Mouse (Mus musculus) E14TG2a.4 (cell line): ENCODE measurements around the gene Plxna2.

ENCODE experiments used
- H3K27me3 ChIP-seq: 2 replicates; pipeline ENCODE4 v1.6.1; 2014; ENCODE audit warnings: low read length, control low read depth; ENCODE audit not compliant: insufficient read depth
- H3K36me3 ChIP-seq: 2 replicates; pipeline ENCODE4 v1.6.1; 2014; ENCODE audit warnings: low read length, control low read depth; ENCODE audit not compliant: insufficient read depth
- H3K4me1 ChIP-seq: replicated peaks from 2 replicates; pipeline ENCODE4 v1.6.1; 2014; ENCODE audit warnings: low read depth, low read length, control low read depth
- H3K4me3 ChIP-seq: replicated peaks from 2 replicates; pipeline ENCODE4 v1.5.1; 2014; ENCODE audit warnings: mild to moderate bottlenecking, low read length
- H3K9me3 ChIP-seq: 2 replicates; pipeline ENCODE4 v1.6.1; 2014; ENCODE audit warnings: low read length, control low read depth
- CTCF ChIP-seq: conservative IDR thresholded peaks from 2 replicates; pipeline ENCODE4 v1.5.1; 2014; ENCODE audit warnings: low read length
- NANOG ChIP-seq: IDR thresholded peaks from 2 replicates; pipeline ENCODE4 v1.6.1; 2014; ENCODE audit warnings: borderline replicate concordance, low read length, mixed read lengths
- POU5F1 ChIP-seq: IDR thresholded peaks from 2 replicates; pipeline ENCODE4 v1.6.1; 2014; ENCODE audit warnings: low read length, borderline replicate concordance

Gene Plxna2

DNA sequence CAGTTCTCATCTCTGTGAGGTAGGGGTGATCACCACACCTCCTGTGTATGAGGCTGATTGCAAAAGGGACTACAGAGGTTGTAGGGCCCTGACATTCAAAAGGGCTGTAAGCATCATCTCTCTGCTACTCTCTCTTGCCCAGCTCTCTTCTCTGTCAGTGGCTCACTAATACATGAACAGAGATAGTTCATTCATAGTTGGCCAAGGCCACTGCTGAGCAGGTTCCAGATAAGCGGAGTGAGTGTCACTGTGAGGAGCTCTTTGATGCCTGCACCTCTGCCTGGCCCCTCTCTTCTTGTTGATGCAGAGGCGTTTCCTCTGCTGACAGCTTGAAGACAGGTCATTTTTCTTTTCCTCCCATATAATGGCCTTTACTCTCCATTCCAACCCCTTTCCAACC lies 62.1 kb downstream of the Plxna2 start:
- H3K9me3 ChIP-seq: no peaks in the 10 kb centered on the region
- H3K36me3 ChIP-seq: no peaks in the 10 kb centered on the region
- no peaks in the 10 kb centered on the region for H3K4me1 ChIP-seq
- no peak for TF ChIP-seq NANOG
- TF ChIP-seq POU5F1: no peak
- no peak for TF ChIP-seq CTCF
- H3K27me3 ChIP-seq: no peaks in the 10 kb centered on the region
- H3K4me3 ChIP-seq: no peak overlapping the region

GRCm38 (mm10) chr1:194682021-194682420 lies 64.0 kb downstream of the Plxna2 start:
- TF ChIP-seq CTCF (no peak), POU5F1 (no peak), NANOG (no peak)
- Histone ChIP-seq H3K36me3 (no peaks in the 10 kb centered on the region), H3K4me1 (no peaks in the 10 kb centered on the region), H3K4me3 (no peak overlapping the region), H3K27me3 (no peaks in the 10 kb centered on the region), H3K9me3 (no peaks in the 10 kb centered on the region)

GRCm38 (mm10) chr1:194683132-194683531 lies 65.1 kb downstream of the Plxna2 start:
- Histone ChIP-seq H3K4me1 (no peaks in the 10 kb centered on the region), H3K36me3 (no peaks in the 10 kb centered on the region), H3K27me3 (no peaks in the 10 kb centered on the region), H3K4me3 (no peak overlapping the region), H3K9me3 (no peaks in the 10 kb centered on the region)
- TF ChIP-seq CTCF (no peak), POU5F1 (no peak), NANOG (no peak)

DNA sequence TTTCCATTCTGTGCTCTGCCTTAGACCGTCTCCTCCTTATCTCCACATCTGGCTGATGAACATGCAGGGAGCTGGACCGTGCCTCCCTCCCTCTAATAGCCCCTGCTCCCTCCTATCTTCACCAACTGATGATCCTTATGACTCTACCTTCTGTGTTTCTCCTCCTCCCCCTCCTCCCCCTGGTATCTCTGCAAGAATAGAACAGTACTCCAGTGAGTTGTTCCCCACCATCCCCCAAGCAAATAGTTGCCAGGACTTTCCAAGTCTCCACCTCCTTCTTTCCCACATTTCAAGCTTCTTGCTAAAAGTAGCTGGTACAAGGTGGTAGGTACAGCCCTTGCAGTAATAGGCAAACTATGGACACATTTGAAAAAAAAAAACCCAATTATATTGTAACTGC lies 67.9 kb downstream of the Plxna2 start:
- TF ChIP-seq CTCF: no peak
- TF ChIP-seq NANOG: no peak
- no peak for TF ChIP-seq POU5F1
- Histone ChIP-seq H3K4me3 (no peak overlapping the region), H3K4me1 (no peaks in the 10 kb centered on the region), H3K9me3 (no peaks in the 10 kb centered on the region), H3K36me3 (no peaks in the 10 kb centered on the region), H3K27me3 (no peaks in the 10 kb centered on the region)

GRCm38 (mm10) chr1:194687746-194688145 lies 69.7 kb downstream of the Plxna2 start:
- Histone ChIP-seq H3K4me1 (no peaks in the 10 kb centered on the region), H3K4me3 (no peak overlapping the region), H3K36me3 (no peaks in the 10 kb centered on the region), H3K27me3 (no peaks in the 10 kb centered on the region), H3K9me3 (no peaks in the 10 kb centered on the region)
- no peak for TF ChIP-seq POU5F1
- TF ChIP-seq NANOG: no peak
- no peak for TF ChIP-seq CTCF

DNA sequence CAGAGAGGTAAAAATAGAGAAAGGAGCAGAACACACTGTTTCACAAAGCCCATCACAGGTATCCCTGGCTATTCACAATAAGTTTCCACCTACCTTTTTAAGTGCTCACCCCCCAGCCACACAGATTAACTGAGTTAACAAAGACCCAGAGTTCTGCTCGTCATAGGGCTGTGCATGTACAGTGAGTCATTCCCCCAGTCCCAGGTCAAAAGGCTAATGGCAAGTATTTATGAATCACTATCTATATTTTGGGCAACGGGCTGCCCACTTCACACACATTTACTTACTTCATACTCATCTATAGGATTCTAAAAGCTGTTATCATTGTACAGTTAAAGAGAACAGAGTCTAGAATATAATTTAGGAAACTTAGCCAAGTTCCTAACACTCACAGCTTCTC lies 70.1 kb downstream of the Plxna2 start:
- H3K4me3 ChIP-seq: no peak overlapping the region
- H3K27me3 ChIP-seq: no peaks in the 10 kb centered on the region
- TF ChIP-seq NANOG: no peak
- TF ChIP-seq POU5F1: no peak
- TF ChIP-seq CTCF: no peak
- no peaks in the 10 kb centered on the region for H3K4me1 ChIP-seq
- no peaks in the 10 kb centered on the region for H3K9me3 ChIP-seq
- no peaks in the 10 kb centered on the region for H3K36me3 ChIP-seq

- no peak overlapping the region for H3K4me3 ChIP-seq
- TF ChIP-seq CTCF (no peak), NANOG (no peak), POU5F1 (no peak)
- no peaks in the 10 kb centered on the region for H3K36me3 ChIP-seq
- no peaks in the 10 kb centered on the region for H3K9me3 ChIP-seq
- H3K27me3 ChIP-seq: no peaks in the 10 kb centered on the region
- no peaks in the 10 kb centered on the region for H3K4me1 ChIP-seq
Observed at GRCm38 (mm10) chr1:194693063-194693462, 75.0 kb downstream of the Plxna2 start.

DNA sequence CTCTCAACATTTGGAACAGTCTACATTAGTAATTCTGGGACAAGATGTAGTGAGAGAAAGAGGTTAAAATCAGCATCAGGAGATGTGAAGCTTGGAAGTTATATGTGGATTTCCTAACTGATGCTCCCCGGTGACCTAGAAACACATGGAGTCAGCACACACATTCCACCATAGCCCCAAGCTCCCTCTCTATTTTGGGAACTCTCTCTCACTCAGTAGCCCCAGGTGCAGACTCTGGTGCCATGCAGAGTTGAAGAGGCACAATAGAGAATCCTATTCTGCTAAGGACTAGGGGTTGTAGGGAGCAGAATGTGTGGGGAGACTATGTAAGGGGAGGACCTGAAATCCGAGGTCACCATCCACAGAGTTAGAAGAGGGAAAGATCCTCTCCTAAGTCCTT lies 75.5 kb downstream of the Plxna2 start:
- H3K27me3 ChIP-seq: no peaks in the 10 kb centered on the region
- no peaks in the 10 kb centered on the region for H3K36me3 ChIP-seq
- H3K4me3 ChIP-seq: no peak overlapping the region
- TF ChIP-seq NANOG: no peak
- TF ChIP-seq POU5F1: no peak
- TF ChIP-seq CTCF: no peak
- H3K4me1 ChIP-seq: no peaks in the 10 kb centered on the region
- H3K9me3 ChIP-seq: no peaks in the 10 kb centered on the region

GRCm38 (mm10) chr1:194694805-194695204 lies 76.8 kb downstream of the Plxna2 start:
- H3K36me3 ChIP-seq: no peaks in the 10 kb centered on the region

More at GRCm38 (mm10) chr1:194694805-194695204, 76.8 kb downstream of the Plxna2 start:
- TF ChIP-seq NANOG (no peak), CTCF (no peak), POU5F1 (no peak)
- Histone ChIP-seq H3K4me1 (no peaks in the 10 kb centered on the region), H3K4me3 (no peak overlapping the region), H3K9me3 (no peaks in the 10 kb centered on the region), H3K27me3 (no peaks in the 10 kb centered on the region)
